Mouse (Mus musculus): ENCODE results near the gene Sorl1. TPM values are rescaled to one million over a fixed set of nuclear protein-coding genes. Genes with fewer than 3 reads are reported as not detected.
A peak's percentile ranks its signal among the peaks of the same experiment; 100 is the strongest.
"Not testable (repeated sequence)": the region's sequence is repeated elsewhere in the genome, so short reads cannot be mapped to it uniquely, and the experiment has no call there.

The Sorl1 gene
- total RNA-seq, 2 experiments from 2014 or later = 189 to 193 TPM

DNA sequence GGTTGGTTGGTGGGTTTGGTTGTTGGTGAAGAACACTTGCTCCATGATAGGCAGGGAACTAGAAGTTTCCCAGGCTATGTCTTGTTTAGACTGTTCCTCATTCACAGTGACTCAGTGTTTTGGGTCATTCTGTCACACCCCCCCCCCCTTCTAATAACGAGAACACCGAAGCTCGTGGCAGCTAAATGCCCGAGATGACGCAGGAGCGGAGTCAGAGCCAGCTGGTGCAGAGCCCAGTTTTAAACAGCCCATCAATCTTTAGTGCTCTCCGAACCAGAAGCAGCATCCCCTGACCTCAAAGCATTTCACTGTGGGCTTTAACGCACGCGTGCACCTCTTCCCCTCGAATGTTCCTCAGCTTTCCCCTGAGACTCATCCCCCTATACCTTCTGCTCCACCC lies 29.3 kb downstream of the Sorl1 start:
- peak in 1 of 2 experiments; percentile 61 for DNase-seq (ENCODE audit: low spot score in 2 of 2)

DNA sequence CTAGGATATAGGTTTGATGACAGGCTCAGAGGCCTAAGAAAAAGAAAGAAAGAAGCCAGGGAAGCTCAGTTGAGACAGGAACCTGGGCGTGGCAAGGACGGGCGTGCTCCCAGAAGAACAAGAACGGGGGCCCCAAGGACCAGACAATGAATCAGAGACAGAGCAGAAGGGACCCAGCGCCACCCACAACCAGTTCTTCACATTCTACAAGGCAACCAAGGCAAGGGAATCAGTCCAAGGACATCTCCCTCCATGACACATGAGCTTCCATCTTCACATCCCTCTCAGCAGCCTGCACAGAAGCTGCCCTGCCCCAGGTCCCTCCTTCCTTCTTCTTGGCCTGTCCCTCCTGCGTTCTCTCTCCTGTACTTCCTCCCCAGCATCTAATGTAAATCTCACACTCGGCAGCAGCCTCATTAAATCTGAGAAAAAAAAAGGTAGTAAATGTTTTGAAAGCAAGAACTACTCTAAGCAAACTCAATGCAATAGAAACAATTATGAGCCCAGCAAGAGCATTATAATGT lies 30.0 kb downstream of the Sorl1 start:
- DNase-seq (ENCODE audit: low spot score in 2 of 2) = peak in 1 of 2 experiments; percentile 51

DNA sequence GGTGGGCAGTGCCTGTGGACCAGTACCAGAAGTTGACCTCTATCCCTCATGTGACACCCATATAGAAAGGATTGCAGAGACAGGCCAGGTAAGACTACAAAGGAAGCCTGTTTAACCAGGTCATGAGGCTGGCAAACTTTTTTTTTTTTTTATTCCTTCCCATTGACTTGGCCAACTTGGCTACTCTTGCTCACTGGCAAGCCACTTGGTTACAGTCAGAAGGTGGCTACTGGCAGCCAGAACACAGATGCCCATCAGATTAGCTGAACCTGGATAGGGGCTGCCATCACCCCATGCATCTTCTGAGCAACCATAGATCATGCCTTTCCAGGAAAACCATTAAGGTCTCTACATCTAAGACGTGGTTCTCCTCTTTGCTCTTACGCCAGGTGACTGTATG lies 31.3 kb downstream of the Sorl1 start:
- DNase-seq (ENCODE audit: low spot score in 2 of 2) = no peak

DNA sequence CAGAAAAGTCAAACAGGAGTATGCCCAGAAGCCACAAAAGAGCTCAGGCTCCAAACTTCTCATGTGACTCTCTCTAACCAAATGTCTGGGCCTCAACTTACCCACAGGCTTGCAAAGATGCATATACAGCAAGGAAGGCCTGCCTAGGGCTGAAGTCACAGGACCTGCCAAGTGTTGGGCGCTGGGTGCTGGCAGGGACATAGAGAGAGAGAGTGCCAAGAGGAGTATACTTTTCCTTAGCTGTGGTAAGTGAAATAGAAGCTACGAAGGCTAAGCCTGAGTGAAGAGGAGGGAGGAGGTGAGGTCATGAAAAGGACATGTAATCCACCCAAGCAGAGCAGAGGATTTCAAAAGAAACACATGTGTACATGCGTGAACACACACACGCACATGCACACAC lies 32.5 kb downstream of the Sorl1 start:
- DNase-seq (ENCODE audit: low spot score in 2 of 2) = no peak

DNA sequence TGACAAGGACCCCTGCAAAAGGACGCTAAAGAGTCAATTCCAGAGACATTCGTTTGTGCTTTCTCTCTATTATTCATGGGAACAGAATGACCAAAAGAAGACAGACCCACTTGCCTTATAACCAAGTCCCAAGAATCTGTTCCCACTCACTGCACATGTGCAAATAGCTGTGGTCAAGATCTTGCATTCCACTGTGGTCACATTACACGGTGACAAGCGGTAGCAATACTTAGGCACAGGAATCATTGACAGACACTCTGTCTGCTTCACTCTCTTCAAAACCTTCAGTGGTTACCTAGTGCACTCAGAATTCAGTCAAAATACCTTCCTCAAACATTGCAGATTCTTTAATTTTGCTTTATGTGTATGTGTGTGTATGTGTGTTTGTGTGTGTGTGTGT lies 36.2 kb downstream of the Sorl1 start:
- no peak for DNase-seq (ENCODE audit: low spot score in 2 of 2)

DNA sequence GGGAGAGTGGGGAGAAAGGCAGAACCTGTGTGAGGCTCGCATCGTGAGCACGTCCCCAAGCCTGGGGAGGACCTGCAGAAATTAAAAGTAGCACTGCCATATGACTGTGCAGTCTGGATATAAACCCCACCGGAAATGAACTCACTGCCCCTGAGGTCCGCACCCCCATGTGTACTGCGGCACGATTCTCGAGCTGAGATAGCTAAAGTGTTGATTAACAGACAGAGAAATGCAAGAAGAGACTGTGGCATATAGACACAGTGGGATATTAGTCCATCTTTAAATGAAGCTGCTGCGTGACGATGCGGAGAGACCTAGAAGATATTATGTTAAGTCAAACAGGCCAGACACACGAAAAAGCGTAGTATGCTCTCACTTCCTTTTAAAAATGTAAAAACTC lies 38.1 kb downstream of the Sorl1 start:
- no peak for DNase-seq (ENCODE audit: low spot score in 2 of 2)

DNA sequence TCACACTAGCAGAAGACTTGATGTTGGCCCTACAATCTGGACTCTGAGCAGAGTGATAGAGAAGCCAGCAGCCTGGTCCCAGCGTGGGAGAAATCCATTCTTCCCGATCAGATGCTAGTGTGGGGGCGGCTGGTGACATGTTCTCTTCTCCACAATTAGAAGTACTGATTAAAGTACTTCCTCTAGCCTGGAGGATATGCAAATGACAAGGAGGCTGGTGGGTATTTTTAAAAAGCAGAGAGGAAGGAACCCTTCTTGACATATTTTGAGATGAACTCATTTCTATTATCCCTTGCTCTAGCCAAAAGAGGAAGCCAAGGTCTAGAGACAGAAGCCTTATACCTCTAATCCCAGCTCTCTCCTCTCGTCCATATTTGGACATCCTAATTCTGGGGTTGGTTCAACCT lies 40.4 kb downstream of the Sorl1 start:
- DNase-seq (ENCODE audit: low spot score in 2 of 2) = peak; percentile 75 to 92

DNA sequence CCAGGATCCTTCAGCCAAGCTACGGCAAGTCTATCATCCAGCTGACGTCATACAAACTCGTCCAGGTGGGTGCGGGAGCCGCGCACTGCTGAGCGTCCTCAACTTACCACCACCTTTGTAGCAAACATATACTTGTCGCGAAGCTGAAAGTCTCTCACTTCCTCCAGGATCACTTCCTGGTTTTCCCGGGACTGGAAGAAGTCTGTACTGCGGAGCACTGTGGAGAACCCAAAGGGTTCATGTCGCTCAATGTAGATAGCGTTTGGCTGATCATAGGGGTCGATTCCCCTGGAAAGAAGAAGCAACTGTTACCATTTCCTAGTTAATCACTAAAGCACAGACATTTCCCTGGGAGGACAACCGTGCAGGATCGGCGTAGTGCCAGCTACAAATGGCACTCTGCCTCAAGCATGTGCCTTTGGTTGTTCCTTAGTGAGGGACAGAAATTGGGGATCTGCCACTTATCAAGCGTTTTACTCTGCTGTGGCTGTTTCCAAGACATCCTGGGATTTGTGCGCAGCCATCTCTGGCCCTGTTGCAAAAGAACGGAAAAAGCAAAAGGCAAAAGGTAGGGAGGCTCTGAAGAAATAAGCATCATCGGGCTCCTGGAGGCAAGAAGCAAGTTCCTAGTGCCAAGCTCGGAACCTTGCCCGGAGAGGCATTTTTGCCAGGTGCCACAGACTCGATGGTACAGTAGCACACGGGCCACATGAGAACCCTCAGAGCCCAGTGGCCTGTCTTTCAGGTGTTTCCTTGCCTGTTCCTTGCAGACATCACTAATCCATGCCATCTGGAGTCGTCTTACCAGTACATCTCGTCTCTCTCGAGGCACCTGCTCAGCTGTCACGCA lies 42.2 kb downstream of the Sorl1 start:
- DNase-seq (ENCODE audit: low spot score in 2 of 2) = peak in 1 of 2 experiments; percentile 39

DNA sequence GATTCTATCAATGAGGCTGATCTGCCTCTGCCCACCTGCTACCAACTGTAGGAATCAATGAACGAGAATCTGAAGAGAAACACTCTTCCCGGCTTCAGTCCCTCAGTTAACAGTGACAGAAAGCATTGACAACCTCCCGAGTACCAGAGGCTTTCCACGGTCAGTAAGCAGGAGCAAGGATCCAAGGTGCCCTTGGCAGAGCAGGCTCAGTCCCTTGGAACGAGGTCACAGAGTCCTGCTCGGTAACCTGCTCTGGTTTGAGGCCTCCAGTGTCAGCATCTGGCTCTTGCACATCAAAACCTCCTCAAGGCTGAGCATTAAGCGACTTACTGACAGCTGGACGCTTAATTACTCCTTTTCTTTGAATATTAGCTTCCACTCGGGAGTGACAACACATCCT lies 43.4 kb downstream of the Sorl1 start:
- no peak for DNase-seq (ENCODE audit: low spot score in 2 of 2)

DNA sequence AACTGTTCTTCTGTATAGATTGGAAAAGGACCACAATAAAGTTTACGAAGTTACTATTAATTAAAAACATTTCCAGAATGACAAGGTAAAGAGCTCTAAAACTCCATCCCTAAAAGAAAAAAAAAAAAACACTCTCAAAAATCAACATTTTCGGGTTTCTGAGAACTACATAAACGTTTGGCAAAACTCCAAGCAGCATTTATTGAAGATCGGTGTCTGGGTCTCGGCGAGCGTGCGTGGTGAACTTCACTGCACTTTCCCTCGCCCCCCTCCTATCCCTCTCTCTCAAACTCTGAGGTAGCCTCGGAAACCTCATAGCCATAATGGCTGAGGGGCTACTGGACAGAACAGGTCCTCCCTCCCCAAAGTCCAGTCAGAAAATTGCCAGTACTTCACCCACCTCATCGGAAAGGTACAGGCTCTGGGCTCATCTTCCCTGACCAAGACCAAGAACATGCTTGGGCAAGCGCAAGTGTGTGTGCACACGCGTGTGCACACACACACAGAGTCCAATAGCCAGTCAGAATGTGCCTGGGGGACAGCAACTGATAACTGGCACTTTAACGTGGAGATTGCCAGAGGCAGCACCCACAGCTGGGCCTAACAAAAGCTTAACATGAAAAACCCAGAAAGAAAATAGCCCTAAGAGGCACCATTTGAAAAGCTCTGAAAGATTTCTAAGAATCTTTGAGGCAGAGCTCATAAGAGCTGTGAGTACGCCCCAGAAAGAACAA lies 46.8 kb downstream of the Sorl1 start:
- no peak for DNase-seq (ENCODE audit: low spot score in 2 of 2)

DNA sequence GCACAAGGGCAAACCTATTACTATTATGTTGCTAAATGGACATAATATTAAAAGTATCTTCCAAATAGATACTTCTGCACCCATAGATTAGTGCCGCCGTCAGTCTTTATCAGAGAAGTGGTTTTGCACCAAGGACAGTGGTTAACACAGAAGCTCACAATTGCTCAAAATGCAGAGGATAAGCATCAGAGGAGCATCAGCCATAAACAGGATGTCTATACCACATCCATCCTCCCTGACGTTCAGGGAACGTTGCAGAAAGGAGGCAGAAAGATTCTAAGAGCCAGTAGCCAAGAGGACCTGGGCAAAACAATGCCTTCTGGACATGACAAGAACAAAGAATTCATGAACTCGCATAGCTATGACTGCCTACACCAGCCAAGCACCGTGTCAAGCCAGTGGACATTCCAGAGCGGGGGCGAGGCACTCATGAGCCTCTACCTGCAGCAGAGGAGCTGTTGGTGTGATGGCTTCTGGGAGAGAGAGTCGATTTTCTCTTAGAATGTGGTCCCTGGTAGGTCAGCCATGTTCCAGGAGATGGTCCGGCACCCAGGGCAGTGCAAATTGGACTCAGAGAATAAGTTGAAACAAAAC lies 47.7 kb downstream of the Sorl1 start:
- DNase-seq (ENCODE audit: low spot score in 2 of 2) = no peak

DNA sequence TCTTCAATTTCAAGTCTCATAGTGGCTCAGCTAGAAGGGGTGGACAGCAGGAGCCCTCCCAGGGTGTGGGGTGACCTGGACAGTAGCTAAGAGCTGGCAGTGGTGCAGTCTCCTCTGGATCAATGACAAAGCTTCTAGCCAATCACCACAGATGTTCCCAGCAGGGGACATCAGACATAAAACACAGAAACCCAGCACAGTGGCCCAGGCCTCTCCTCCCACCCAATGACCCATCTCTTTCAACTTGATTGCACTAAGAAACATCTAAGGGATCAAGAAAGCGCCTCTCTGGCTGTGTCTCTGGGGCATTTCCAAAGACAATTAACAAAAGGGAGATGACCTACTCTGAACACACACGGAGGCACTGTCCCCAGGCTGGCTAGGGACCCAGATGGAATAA lies 48.9 kb downstream of the Sorl1 start:
- no peak for DNase-seq (ENCODE audit: low spot score in 2 of 2)

DNA sequence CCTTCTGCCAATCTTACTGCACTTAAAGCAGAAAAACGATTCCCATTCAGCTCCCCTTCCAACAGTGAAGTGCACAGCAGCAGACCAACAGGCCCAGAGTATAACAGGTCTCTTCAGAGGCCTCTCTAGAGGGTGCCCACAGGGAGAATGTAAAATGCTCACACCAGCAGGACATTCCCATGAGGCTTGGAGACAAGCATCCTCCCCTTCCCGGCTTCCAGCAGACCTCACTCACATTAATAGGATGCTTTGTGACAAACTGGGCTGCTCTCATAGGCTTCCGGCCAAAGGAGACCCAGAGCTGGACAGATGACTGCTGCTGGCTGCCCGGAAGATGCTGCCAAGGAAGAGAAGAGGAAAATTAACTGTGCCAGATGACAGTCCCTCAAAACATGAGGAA lies 52.1 kb downstream of the Sorl1 start:
- no peak for DNase-seq (ENCODE audit: low spot score in 2 of 2)

DNA sequence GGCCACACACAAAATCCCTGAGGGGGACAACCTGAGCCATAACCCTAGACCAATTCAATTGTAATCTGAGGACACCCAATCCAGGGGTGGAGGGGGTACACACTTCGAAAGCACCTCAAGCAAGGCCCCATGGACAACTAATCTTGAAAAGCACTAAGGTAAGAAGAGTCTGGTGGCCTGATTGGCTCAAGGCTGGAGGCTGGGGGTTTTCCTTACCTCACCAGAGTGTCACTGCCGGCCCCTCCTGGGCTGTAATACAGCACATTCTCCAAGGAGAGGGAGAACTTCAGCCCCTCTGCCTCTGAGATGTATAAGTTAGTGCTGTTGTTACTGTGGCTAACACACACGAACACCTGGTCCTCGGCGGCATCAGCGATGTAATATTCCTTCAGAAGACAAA lies 53.2 kb downstream of the Sorl1 start:
- DNase-seq (ENCODE audit: low spot score in 2 of 2) = no peak

DNA sequence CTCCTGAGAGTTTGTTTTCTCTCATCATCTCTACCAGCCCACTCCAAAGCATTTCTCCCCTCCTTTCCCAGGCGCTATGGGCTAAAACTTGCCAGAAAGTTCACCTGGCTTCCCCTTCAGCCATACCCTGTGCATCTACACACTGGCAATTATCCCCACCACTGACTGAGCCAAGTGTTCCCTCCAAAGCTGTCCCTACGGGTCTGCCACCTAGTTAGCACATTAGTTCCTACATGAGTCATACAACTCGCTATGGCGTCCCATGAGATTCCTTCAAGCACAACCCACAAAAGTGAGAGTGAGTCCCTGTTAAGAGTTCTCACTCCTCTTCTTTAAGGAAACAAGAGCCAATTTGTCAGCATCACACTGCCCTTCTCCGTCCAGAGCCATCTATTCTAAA lies 54.6 kb downstream of the Sorl1 start:
- no peak for DNase-seq (ENCODE audit: low spot score in 2 of 2)

DNA sequence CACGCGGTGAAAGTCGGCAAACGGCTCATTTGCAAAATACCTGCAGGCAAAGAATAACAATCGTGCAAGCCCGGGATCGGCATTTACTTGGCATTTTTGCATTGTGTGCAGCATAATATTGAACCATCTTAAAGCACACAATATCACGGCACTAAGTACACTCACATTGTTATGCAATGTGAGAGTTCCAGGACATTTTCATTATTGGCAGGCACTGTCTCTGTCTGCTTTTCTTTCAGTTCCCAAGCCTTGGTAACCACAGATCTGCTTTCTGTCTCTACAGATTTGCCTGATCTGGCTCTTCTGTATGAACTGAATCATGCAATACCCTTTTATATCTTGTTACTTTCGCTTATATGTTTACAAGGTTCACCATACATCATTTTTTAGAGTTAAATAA lies 56.1 kb downstream of the Sorl1 start:
- peak in 1 of 2 experiments; percentile 72 for DNase-seq (ENCODE audit: low spot score in 2 of 2)

DNA sequence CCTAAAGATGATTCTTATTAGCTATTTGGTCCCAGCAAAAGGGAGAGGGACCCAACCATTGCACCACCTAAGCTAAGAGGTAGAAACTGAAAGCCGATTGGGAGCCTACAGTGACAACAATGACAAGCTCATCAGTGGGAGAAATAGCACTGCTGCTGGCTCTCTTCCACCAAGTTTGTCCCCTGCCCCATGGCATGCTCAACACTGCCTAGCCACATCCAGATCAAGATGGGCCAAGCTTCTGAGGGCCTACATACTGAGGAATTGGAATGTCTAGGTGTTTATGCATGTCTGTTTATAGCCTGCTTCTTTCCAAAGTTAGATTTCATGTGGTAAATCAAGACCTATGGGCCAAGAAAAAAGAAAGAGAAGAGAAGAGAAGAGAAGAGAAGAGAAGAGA lies 58.3 kb downstream of the Sorl1 start:
- no peak for DNase-seq (ENCODE audit: low spot score in 2 of 2)

DNA sequence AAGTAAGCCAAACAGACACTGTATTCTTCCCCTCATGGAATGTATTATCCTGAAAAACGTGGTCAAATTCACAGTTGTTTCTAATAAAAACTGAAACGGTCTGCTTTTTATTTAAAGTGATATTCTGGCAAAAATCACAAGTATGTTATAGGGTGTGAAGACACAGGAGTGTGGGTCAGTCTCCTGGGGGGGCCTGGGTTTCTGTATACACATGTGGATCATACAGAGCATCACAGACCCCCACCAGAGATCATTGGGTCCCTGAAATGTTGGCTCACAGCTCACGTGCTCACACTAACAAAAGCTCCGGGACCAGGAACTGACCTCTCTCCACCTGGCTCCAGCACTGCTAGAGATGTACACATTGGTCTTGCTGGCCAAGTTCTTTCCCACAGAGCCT lies 60.7 kb downstream of the Sorl1 start:
- DNase-seq (ENCODE audit: low spot score in 2 of 2) = no peak

DNA sequence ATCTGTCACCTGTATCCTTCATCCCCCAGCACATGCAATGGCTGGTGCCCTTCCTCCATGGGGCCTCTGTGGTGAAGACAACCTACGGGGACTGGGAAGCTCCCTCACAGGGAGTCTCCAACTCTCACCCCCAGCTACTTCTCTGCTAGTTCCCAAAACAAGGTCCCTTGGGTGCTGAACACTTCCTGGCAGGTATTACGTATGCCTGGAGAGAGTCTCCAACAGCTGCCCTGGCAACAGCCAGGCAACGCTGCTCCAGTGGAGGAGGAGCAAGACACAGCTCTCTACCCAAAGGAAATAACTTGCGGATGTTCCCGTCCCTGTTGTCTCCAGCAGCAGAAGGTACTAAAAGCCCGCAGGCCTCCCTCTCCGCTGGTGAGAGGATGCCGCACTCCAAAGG lies 61.8 kb downstream of the Sorl1 start:
- DNase-seq (ENCODE audit: low spot score in 2 of 2) = no peak

DNA sequence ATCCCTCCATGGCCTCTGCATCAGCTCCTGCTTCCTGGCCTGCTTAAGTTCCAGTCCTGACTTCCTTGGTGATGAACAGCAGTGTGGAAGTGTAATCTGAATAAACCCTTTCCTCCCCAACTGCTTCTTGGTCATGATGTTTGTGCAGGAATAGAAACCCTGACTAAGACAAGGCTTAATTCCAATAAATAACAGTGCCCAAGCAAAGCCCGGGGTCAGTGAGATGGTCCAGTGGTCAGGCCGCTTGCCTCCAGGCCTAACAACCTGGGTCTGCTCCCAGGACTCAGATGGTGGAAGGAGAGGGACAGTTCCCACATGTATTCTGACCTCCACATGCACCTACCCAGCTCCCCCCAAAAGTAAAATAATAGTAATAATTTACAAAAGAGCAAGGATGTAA lies 65.1 kb downstream of the Sorl1 start:
- DNase-seq (ENCODE audit: low spot score in 2 of 2) = not testable (repeated sequence)

DNA sequence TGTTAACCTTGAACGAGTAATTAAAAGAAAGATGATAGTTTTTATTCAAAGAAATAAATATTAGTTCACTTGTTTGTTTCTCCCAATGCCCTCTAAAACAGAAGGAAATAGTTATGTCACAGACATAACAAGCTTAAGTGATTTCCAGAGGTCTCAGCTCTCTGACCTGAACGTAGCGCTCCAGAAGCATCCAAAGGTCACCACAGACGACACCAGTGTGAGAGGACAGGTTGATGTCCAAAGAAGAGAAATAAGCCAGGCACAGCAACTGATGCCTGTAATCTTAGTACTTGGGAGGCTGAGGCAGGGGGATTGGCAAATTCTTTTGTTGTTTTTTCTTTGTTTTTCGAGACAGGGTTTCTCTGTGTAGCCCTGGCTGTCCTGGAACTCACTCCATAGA lies 67.5 kb downstream of the Sorl1 start:
- DNase-seq (ENCODE audit: low spot score in 2 of 2) = no peak

DNA sequence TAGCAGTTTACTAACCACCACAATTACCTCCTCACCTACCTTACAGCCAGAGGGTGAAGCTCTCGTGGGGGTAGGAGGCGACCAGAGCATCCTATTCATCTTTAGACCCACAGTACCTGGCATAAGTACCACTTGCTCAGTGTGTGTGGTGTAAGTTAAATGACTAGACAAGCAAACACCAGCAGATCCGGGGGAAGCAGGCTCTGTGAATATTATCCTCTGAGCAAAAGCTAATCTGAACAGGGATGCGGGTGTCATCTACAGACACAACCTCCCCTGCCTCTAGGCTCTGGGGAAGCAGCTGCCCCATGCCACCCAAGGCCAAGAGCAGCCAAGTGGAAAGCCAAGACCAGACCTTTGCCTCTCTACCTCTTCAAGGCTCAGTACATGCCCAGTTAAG lies 68.7 kb downstream of the Sorl1 start:
- peak; percentile 53 to 72 for DNase-seq (ENCODE audit: low spot score in 2 of 2)
